Mouse (Mus musculus): Measurements from ENCODE around the gene Gm28308. TPM values are rescaled to one million over a fixed set of nuclear protein-coding genes. Genes with fewer than 3 reads are reported as not detected.

The Gm28308 gene
- total RNA-seq, 2 experiments from 2014 or later, result not detected

DNA sequence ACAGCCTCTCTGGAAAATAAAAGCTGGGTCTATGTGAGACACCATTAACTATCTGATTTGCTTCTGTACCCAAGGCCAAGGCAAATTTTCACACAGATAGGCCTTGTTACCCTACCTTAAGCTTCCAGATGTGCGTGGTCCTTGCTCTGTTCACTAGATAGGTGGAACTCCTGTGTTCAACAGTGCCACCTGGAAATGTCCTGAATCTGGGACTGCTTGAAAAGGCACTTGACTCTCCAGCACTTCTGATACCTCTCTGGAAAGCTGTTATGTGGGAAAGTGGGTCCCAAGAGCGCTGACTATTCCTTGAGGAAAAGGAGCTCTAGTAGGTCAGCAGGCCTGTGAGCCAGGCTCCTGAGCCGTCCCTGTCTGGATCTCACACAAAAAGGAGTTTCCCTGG lies 23.7 kb upstream of the Gm28308 start:
- intact Hi-C loops (cut with DNase I), result no loop called here
- TF ChIP-seq CTCF (IDR thresholded peaks at IDR 0.05), result no peak
- Histone ChIP-seq H3K27ac (no peak overlapping the region), H3K4me3 (no peak overlapping the region)
- no peak for DNase-seq (ENCODE audit: extremely low spot score in 1 of 2, low spot score in 2 of 2)

DNA sequence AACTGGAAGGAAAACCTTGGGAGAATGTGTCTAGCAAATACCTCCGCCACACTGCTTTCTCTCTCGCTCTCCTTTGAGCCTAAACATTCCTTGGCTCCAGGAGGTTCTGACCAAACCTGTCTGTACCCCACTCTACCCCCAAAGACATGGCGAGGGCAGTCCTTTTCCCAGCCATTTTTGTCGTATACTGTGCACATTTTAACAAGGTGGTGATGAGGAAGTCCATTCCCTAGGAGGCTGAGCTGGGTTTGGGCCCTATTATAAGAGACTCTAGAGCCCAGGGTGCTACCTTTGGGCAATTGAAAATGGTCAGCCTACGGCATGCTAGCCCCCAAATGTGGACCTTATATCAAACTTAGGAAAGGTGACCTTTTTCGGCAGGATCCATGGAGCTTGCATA lies 22.7 kb upstream of the Gm28308 start:
- intact Hi-C loops (cut with DNase I), result no loop called here
- DNase-seq (ENCODE audit: extremely low spot score in 1 of 2, low spot score in 2 of 2), result no peak
- Histone ChIP-seq H3K27ac (no peak overlapping the region), H3K4me3 (no peak overlapping the region)
- TF ChIP-seq CTCF (IDR thresholded peaks at IDR 0.05), result no peak

DNA sequence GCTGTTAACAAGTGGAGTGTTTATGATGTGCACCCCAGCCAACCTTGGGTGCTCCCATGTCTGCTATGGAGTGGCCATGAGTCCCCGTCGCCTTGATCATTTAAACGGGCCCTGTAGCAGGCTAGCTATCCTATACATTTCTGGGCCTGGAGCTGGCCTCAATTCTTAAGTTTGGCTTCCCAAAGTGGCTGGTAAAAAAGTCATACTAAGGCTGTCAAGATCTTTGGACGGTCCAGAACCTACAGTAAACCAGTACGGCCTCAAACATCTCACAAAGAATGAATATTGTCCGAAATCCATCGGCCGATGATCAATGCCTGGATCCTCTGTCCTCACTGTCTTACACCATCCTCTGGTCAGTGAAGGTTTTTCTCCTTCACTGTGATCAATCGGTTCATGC lies 22.1 kb upstream of the Gm28308 start:
- Histone ChIP-seq H3K27ac (no peak overlapping the region), H3K4me3 (no peak overlapping the region)
- no peak for DNase-seq (ENCODE audit: extremely low spot score in 1 of 2, low spot score in 2 of 2)
- no peak for TF ChIP-seq CTCF (IDR thresholded peaks at IDR 0.05)
- intact Hi-C loops (cut with DNase I), result no loop called here

DNA sequence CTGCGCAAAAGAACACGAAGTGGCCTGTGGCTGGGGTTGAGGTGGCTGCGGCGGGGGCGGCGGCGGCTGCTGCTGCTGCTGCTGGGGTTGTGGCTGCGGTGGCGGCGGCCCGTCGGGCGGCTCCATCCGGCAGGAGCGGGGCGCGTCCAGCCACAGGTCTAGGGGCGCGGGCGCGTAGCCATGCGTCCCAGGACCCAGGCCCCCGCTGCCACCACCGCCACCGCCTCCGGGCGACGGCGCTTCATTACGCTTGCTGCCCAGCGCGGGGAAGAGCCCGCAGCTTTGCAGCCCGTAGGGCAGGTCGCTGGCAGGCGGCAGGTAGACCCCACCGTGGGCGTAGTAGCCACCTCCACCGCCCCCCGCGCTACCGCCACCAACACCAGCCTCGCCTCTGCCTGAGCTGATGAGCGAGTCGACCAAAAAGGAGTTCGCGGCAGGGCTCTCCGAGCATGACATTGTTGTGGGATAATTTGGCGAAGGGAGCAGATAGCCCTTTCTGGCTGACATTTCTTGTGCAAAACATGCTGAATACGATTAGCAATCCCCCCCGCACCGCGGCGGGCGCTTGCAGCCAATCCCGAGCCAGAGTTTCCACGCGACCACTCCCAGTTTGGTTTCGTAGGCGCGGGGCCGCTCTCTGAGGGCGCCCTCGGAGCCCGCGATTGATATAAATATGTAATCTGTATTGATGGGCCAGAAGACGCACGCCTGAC lies 21.4 kb upstream of the Gm28308 start:
- intact Hi-C loops (cut with DNase I), result no loop called here
- Histone ChIP-seq H3K4me3 (no peak overlapping the region), H3K27ac (no peak overlapping the region)
- TF ChIP-seq CTCF (IDR thresholded peaks at IDR 0.05), result no peak
- DNase-seq (ENCODE audit: extremely low spot score in 1 of 2, low spot score in 2 of 2), result no peak

DNA sequence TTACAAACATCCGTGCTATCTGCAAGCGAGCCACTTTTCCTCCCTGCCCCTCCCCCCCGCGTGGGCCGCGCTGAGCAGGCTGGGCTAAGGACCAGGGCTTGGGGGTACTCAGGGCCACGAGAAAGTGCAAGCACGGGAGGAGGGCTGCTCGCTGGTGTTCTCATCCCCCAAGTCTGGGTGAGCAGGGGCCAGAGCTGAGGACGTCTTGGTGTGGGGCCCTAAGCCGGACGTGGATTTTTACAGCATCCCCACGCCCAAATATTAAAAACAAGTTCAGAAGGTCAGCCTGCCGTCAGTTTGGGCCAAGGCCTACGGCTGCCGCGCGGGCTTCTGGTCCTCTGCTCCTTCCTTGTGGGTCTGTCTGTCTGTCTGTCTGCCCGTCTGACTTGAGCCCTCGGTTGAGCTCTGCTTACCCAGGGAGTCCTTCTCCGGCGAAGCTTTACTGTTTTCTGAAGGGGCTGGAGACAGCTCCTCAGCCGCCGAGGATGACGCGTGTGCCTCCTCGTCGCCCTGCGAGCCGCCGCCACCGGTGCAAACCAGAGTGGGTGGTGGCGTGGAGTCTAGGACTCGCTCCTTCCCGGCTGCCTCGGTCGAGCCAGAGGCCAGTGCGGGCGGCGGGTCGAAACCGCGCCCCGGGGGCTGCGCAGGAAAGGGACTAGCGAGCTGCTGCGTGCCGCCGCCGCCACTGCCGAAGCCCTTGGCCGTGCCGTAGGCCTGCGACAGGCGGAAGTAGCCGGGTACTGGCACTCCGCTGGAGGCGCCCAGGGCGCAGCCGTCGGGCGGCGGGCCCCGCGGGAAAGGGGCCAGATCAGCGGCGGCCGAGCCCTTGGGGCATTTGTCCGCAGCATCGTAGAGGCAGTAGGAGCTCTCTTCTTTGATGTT lies 20.6 kb upstream of the Gm28308 start:
- no peak for DNase-seq (ENCODE audit: extremely low spot score in 1 of 2, low spot score in 2 of 2)

DNA sequence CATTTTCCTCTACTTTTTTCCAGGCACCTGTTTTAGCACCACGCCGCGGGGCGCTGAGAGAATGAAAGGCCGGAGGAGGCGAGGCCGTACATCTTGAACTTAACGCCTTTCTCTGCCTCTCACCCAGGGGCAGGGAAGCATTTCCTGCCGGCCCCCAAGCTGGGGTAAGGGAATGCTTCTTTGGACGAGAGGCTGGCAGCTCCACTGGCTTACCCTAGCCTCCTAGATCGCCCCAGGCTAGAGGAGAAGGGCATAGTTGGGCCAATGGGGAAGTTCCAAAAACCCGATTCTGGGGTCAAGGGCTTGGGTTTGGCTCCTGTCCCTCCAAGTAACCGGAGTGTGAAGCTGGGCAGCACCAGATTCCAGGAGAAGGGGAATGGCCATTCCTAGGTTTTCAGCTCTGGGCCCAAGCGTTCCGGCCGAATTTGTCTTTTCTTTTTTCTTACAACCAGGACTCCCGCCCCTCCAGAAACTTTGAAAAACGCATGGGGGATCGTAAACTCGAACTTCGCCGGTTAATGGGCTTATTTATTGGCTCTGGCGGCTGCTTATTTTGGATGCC lies 19.9 kb upstream of the Gm28308 start:
- no peak overlapping the region for H3K27ac ChIP-seq
- intact Hi-C loops (cut with DNase I), result no loop called here
- no peak for DNase-seq (ENCODE audit: extremely low spot score in 1 of 2, low spot score in 2 of 2)
- no peak for TF ChIP-seq CTCF (IDR thresholded peaks at IDR 0.05)
- H3K4me3 ChIP-seq, result no peak overlapping the region

More for the DNA sequence above, 20.6 kb upstream of the Gm28308 start:
- H3K27ac ChIP-seq, result no peak overlapping the region
- intact Hi-C loops (cut with DNase I), result no loop called here
- H3K4me3 ChIP-seq, result no peak overlapping the region
- no peak for TF ChIP-seq CTCF (IDR thresholded peaks at IDR 0.05)

DNA sequence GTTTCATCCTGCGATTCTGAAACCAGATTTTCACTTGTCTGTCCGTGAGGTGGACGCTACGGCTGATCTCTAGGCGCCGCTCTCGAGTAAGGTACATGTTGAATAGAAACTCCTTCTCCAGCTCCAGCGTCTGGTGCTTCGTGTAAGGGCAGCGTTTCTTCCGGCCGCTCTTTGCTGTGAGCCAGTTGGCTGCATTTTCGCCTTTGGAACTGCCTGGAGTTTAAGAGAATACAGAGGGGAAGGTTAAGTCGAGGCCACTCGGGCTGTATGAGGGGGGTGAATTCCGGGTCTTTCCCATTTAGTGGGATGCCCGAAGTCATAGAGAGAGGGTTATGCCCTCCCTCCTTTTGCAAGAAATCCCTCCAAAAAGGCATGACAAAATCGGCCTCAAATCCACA lies 19.4 kb upstream of the Gm28308 start:
- no peak for TF ChIP-seq CTCF (IDR thresholded peaks at IDR 0.05)
- intact Hi-C loops (cut with DNase I), result no loop called here
- no peak for DNase-seq (ENCODE audit: extremely low spot score in 1 of 2, low spot score in 2 of 2)
- no peak overlapping the region for H3K4me3 ChIP-seq
- no peak overlapping the region for H3K27ac ChIP-seq

DNA sequence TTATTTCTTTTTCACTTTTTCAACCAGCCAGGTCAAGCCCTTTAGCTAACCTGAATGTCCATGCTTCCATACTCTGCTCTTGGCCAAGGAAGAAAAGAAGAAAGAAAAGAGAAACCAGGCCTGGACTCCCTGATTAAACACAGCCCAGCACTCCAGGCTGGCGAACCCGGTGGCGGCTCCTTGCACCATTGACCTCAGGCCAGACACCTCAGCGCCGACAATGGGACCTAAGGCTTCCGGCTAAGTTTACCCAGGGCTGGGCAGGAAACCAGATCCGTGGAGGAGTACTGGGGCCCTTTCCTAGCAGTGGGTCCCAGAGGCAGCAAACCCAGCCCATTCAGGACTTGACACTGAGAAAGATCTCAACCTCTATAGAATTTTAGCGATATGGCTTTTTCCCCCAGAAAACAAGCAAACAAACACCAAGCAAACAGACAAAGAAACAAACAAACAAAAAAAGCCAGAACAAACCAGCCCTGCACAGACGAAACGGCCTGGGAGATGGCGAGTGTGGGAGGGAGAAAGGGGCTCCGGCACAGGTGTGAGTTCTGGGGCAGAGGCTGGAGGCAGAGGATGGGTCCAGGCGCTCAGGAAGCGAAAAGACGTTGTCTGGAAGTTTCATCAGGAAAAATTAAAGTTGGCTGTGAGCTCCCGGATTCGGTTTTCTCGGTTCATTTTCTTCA lies 18.9 kb upstream of the Gm28308 start:
- no peak for TF ChIP-seq CTCF (IDR thresholded peaks at IDR 0.05)
- no peak overlapping the region for H3K4me3 ChIP-seq
- no peak overlapping the region for H3K27ac ChIP-seq
- DNase-seq (ENCODE audit: extremely low spot score in 1 of 2, low spot score in 2 of 2), result no peak
- intact Hi-C loops (cut with DNase I), result no loop called here

DNA sequence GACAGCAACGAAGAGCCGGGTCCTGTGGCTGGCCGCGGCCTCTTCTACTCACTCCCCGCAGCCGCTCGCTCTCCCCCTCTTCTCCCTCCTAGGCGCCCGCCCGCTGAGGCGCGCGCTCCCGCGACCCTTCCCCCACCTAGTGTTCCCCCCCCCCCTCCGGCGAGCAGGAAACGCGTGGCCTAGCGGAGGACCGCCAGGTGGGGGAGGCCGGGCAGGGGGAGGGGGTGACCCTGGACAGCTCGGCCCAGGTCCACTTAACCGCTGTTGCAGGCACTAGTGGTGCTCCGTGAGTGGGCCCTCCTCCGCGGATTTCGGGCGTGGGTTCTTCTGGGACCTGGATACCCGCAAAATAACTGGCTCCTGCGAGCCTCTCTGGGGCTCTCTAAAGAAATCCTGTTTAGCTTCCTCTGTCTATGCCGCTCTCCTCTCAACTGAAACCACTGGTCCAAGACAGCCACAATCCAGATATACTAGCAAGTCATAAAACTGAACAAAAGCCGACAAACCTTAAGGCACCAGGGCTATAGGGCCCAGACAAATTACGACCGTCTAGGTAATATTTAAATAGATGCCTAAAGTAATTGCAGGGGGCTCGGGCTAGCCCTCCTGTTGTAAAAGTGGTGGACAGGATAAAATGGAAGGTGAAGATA lies 17.5 kb upstream of the Gm28308 start, which contains the start of gene Hoxa9:
TSS of gene Hoxa9 (minus strand) at position 574 of the 650 bp plus-strand sequence.
- H3K4me3 ChIP-seq, result no peak within 1 kb of the TSS
- DNase-seq (ENCODE audit: extremely low spot score in 1 of 2, low spot score in 2 of 2), result no peak
- H3K27ac ChIP-seq, result no peak within 1 kb of the TSS
- intact Hi-C loops (cut with DNase I), result no loop called here
- no peak for TF ChIP-seq CTCF (IDR thresholded peaks at IDR 0.05)

DNA sequence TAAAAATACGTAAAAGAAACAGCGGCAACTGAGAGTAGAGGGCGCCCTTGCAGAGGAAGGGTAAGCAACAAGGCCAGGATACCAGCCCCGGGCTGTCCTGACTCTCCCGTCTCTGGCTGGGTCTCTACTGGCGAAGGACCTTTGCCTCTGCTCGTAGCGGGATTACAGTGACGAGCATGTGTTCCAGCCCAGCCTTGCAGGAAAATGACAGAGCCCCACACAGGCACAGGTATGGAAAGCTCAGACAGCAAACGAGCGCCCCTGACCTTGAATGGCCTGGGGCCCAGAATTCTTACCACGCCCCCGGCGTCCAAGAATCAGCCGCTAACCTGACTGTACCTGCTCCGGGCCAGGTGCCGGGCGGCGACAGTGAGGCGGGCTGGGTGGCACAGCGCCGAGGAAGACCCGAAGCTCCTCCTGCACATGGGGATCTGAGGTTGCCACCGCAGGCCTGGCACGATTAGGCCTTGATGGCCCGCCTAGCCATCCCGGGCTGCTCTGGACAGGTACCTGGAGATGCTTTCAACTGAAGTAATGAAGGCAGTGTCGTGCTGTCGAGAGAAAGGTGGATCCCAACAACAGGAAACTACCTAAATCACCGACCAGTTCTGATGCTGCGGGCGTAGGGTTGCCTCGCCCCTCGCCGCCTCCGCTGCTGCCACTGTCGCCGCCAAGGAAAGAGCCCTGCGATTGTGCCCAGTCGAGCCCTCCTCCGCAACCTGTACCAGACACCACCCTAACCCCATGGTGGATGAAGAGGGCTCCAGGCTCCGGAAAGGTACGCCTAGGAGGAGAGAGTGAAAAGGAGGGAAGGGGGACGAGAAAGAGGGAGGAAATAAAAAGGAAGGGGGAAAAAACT lies 16.6 kb upstream of the Gm28308 start:
- DNase-seq (ENCODE audit: extremely low spot score in 1 of 2, low spot score in 2 of 2), result no peak
- intact Hi-C loops (cut with DNase I), result loop anchor here (10.0 kb wide), 1 partner anchor 845 kb away; no protein-coding TSS in a partner anchor
- Histone ChIP-seq H3K27ac (no peak overlapping the region), H3K4me3 (no peak overlapping the region)
- TF ChIP-seq CTCF (IDR thresholded peaks at IDR 0.05), result no peak

Data from left cerebral cortex, adult 2 months (tissue).